Mouse (Mus musculus): Measurements from ENCODE around the gene Ncor2. TPM values are rescaled to one million over a fixed set of nuclear protein-coding genes. Genes with fewer than 3 reads are reported as not detected.

Gene Ncor2
- polyA plus RNA-seq, 2 experiments, result 3.5 to 4.4 TPM

GRCm38 (mm10) chr5:125068371-125068951 is 110.6 kb downstream of the Ncor2 start:
- TF ChIP-seq EP300 (IDR thresholded peaks at IDR 0.05; ENCODE audit: low read depth) (no peak), CTCF (IDR thresholded peaks at IDR 0.05; ENCODE audit: low read depth) (no peak)
- DNase-seq (ENCODE audit: low read depth in 3 of 3, low spot score in 3 of 3), result no peak
- Histone ChIP-seq H3K4me1 (replicated peaks; ENCODE audit: control insufficient read depth in 2 of 2, insufficient read depth in 2 of 2, low read length in 1 of 2) (peaks cover 0 to 3% of the 10 kb centered on the region in 2 experiments; a peak in 2 of 4 replicates), H3K27me3 (ENCODE audit: control insufficient read depth, insufficient read depth, low read length) (no peaks in the 10 kb centered on the region), H3K9ac (replicated peaks) (no peak overlapping the region), H3K4me3 (ENCODE audit: insufficient read depth in 1 of 2, low read depth in 2 of 2, low read length in 2 of 2) (no peak overlapping the region), H3K36me3 (replicated peaks; ENCODE audit: control insufficient read depth, insufficient read depth, low read depth) (no peaks in the 10 kb centered on the region; the same call in 1 of the 2 replicates), H3K9me3 (ENCODE audit: control insufficient read depth, low read length) (no peaks in the 10 kb centered on the region), H3K4me2 (ENCODE audit: low read depth) (no peak overlapping the region), H3K27ac (no peak overlapping the region)
- WGBS (ENCODE audit: insufficient replicate concordance), result 82% methylated on average over 16 of the region's 16 CpGs
- ATAC-seq (ENCODE audit: insufficient read depth), result no peak

- Histone ChIP-seq H3K27ac (no peak overlapping the region), H3K4me2 (ENCODE audit: low read depth) (no peak overlapping the region)
Observed at GRCm38 (mm10) chr5:125067673-125068072, 111.3 kb downstream of the Ncor2 start.

GRCm38 (mm10) chr5:125066479-125067471 is 112.2 kb downstream of the Ncor2 start:
- H3K4me2 ChIP-seq (ENCODE audit: low read depth), result no peak overlapping the region
- TF ChIP-seq CTCF (IDR thresholded peaks at IDR 0.05; ENCODE audit: low read depth) (peak; percentile 99), EP300 (IDR thresholded peaks at IDR 0.05; ENCODE audit: low read depth) (no peak)

More at GRCm38 (mm10) chr5:125067673-125068072, 111.3 kb downstream of the Ncor2 start:
- 86% methylated on average over 14 of the region's 14 CpGs for WGBS (ENCODE audit: insufficient replicate concordance)
- Histone ChIP-seq H3K9ac (replicated peaks) (no peak overlapping the region), H3K9me3 (ENCODE audit: control insufficient read depth, low read length) (no peaks in the 10 kb centered on the region), H3K4me1 (replicated peaks; ENCODE audit: control insufficient read depth in 2 of 2, insufficient read depth in 2 of 2, low read length in 1 of 2) (peaks cover 0 to 3% of the 10 kb centered on the region in 2 experiments; a peak in 2 of 4 replicates), H3K36me3 (replicated peaks; ENCODE audit: control insufficient read depth, insufficient read depth, low read depth) (no peaks in the 10 kb centered on the region; the same call in 1 of the 2 replicates), H3K27me3 (ENCODE audit: control insufficient read depth, insufficient read depth, low read length) (no peaks in the 10 kb centered on the region), H3K4me3 (ENCODE audit: insufficient read depth in 1 of 2, low read depth in 2 of 2, low read length in 2 of 2) (no peak overlapping the region)
- TF ChIP-seq EP300 (IDR thresholded peaks at IDR 0.05; ENCODE audit: low read depth) (no peak), CTCF (IDR thresholded peaks at IDR 0.05; ENCODE audit: low read depth) (no peak)
- DNase-seq (ENCODE audit: low read depth in 3 of 3, low spot score in 3 of 3) (no peak), ATAC-seq (ENCODE audit: insufficient read depth) (no peak)

GRCm38 (mm10) chr5:125063015-125063414 is 116.0 kb downstream of the Ncor2 start:
- Histone ChIP-seq H3K27ac (no peak overlapping the region), H3K4me2 (ENCODE audit: low read depth) (no peak overlapping the region), H3K9ac (replicated peaks) (no peak overlapping the region), H3K4me1 (replicated peaks; ENCODE audit: control insufficient read depth in 2 of 2, insufficient read depth in 2 of 2, low read length in 1 of 2) (no peaks in the 10 kb centered on the region), H3K9me3 (ENCODE audit: control insufficient read depth, low read length) (no peaks in the 10 kb centered on the region), H3K4me3 (ENCODE audit: insufficient read depth in 1 of 2, low read depth in 2 of 2, low read length in 2 of 2) (no peak overlapping the region), H3K36me3 (replicated peaks; ENCODE audit: control insufficient read depth, insufficient read depth, low read depth) (no peaks in the 10 kb centered on the region; the same call in 1 of the 2 replicates), H3K27me3 (ENCODE audit: control insufficient read depth, insufficient read depth, low read length) (peaks cover 10% of the 10 kb centered on the region)
- DNase-seq (ENCODE audit: low read depth in 3 of 3, low spot score in 3 of 3), result no peak
- TF ChIP-seq EP300 (IDR thresholded peaks at IDR 0.05; ENCODE audit: low read depth) (no peak), CTCF (IDR thresholded peaks at IDR 0.05; ENCODE audit: low read depth) (no peak)
- WGBS (ENCODE audit: insufficient replicate concordance), result 79% methylated on average over 17 of the region's 17 CpGs
- no peak for ATAC-seq (ENCODE audit: insufficient read depth)

More at GRCm38 (mm10) chr5:125066479-125067471, 112.2 kb downstream of the Ncor2 start:
- no peak overlapping the region for H3K4me3 ChIP-seq (ENCODE audit: insufficient read depth in 1 of 2, low read depth in 2 of 2, low read length in 2 of 2)
- H3K27ac ChIP-seq, result no peak overlapping the region
- H3K9me3 ChIP-seq (ENCODE audit: control insufficient read depth, low read length), result no peaks in the 10 kb centered on the region
- 81% methylated on average over 13 of the region's 13 CpGs for WGBS (ENCODE audit: insufficient replicate concordance)
- H3K9ac ChIP-seq (replicated peaks), result no peak overlapping the region
- no peaks in the 10 kb centered on the region; the same call in 1 of the 2 replicates for H3K36me3 ChIP-seq (replicated peaks; ENCODE audit: control insufficient read depth, insufficient read depth, low read depth)
- H3K27me3 ChIP-seq (ENCODE audit: control insufficient read depth, insufficient read depth, low read length), result no peaks in the 10 kb centered on the region
- no peaks in the 10 kb centered on the region; a peak in 1 of 4 replicates for H3K4me1 ChIP-seq (replicated peaks; ENCODE audit: control insufficient read depth in 2 of 2, insufficient read depth in 2 of 2, low read length in 1 of 2)
- ATAC-seq (ENCODE audit: insufficient read depth) (no peak), DNase-seq (ENCODE audit: low read depth in 3 of 3, low spot score in 3 of 3) (peak in 2 of 3 experiments; percentile 37)

DNA sequence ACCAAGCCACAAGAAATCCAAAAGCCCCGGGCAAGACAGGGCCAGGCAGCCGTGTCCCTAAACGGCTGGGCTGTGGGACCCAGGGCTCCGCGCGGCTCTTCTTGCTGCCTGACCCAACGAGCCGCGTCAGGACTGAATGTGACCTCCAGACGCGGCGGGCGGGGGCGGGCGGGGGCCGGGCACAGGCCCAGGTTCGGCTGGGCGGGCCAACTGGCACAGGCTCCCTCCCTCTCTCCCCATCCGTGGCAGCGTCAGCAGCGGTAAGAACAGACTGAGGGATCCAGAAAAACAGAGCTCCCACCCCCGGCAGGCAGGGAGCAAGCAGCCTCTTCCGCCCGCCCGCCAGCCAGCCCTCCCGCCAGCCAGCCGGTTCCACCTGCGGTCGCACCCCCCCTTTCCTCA is 120.8 kb downstream of the Ncor2 start:
- TF ChIP-seq CTCF (IDR thresholded peaks at IDR 0.05; ENCODE audit: low read depth) (no peak), EP300 (IDR thresholded peaks at IDR 0.05; ENCODE audit: low read depth) (no peak)
- Histone ChIP-seq H3K4me1 (replicated peaks; ENCODE audit: control insufficient read depth in 2 of 2, insufficient read depth in 2 of 2, low read length in 1 of 2) (peaks cover 13 to 16% of the 10 kb centered on the region in 2 experiments), H3K9ac (replicated peaks) (no peak overlapping the region), H3K27me3 (ENCODE audit: control insufficient read depth, insufficient read depth, low read length) (peaks cover 16% of the 10 kb centered on the region), H3K4me2 (ENCODE audit: low read depth) (peak overlapping the region; percentile 1), H3K27ac (no peak overlapping the region), H3K36me3 (replicated peaks; ENCODE audit: control insufficient read depth, insufficient read depth, low read depth) (no peaks in the 10 kb centered on the region), H3K9me3 (ENCODE audit: control insufficient read depth, low read length) (no peaks in the 10 kb centered on the region), H3K4me3 (ENCODE audit: insufficient read depth in 1 of 2, low read depth in 2 of 2, low read length in 2 of 2) (no peak overlapping the region)
- no peak for ATAC-seq (ENCODE audit: insufficient read depth)
- WGBS (ENCODE audit: insufficient replicate concordance), result 5% methylated on average over 29 of the region's 29 CpGs
- DNase-seq (ENCODE audit: low read depth in 3 of 3, low spot score in 3 of 3), result no peak

All from liver, embryonic 14.5 days (tissue).